Mouse (Mus musculus) hindbrain, postnatal 0 days (tissue): Measurements from ENCODE around the gene Miga1. TPM values are rescaled to one million over a fixed set of nuclear protein-coding genes. Genes with fewer than 3 reads are reported as not detected.

Experiments used
- ATAC-seq: fragments of 200-750 bp; cut with Nextera tagmentation; 2 replicates; pipeline ENCODE4 v1.8.0; 2017; ENCODE audit warnings: mild to moderate bottlenecking, moderate TSS enrichment, moderate library complexity
- DNase-seq: peaks from one replicate; pipeline ENCODE4 v3.0.0-alpha.2; 2015; ENCODE audit warnings: low spot score
- H3K27ac ChIP-seq: fragments of 300-500 bp; sonication (generic); 2 replicates; pipeline ENCODE4 v1.5.1; 2014; ENCODE audit warnings: mild to moderate bottlenecking
- H3K27me3 ChIP-seq: fragments of 300-500 bp; sonication (generic); 2 replicates; pipeline ENCODE4 v1.6.1; 2014; ENCODE audit warnings: low read length, mixed read lengths; ENCODE audit not compliant: insufficient read depth
- H3K36me3 ChIP-seq: fragments of 300-500 bp; sonication (generic); 2 replicates; pipeline ENCODE4 v1.6.1; 2014; ENCODE audit warnings: low read length, mixed read lengths; ENCODE audit not compliant: insufficient read depth
- H3K4me1 ChIP-seq: fragments of 300-500 bp; sonication (generic); 2 replicates; pipeline ENCODE4 v1.6.1; 2014; ENCODE audit warnings: antibody characterized with exemption, low read length, mixed read lengths; ENCODE audit not compliant: insufficient read depth
- H3K4me2 ChIP-seq: fragments of 300-500 bp; sonication (generic); 2 replicates; pipeline ENCODE4 v1.6.1; 2014; ENCODE audit warnings: low read depth, mild to moderate bottlenecking, low read length, moderate library complexity, mixed read lengths
- H3K4me3 ChIP-seq: fragments of 300-500 bp; sonication (generic); 2 replicates; pipeline ENCODE4 v1.5.1; 2014; ENCODE audit warnings: low read length
- H3K9ac ChIP-seq: fragments of 300-500 bp; sonication (generic); replicated peaks from 2 replicates; pipeline ENCODE4 v1.6.1; 2014; ENCODE audit warnings: mild to moderate bottlenecking, low read length, moderate library complexity, mixed read lengths
- H3K9me3 ChIP-seq: fragments of 300-500 bp; sonication (generic); 2 replicates; pipeline ENCODE4 v1.6.1; 2016; ENCODE audit warnings: low read length, mixed read lengths
- CTCF ChIP-seq: IDR thresholded peaks from 2 replicates; pipeline ENCODE4 v1.5.1; 2016; ENCODE audit warnings: antibody characterized with exemption, control low read depth, low read depth
- WGBS: fragments of 180-500 bp; shearing (Covaris S2); extraction: QIAGEN DNeasy Blood & Tissue Kit; methylation state at CpG from one replicate; pipeline ENCODE4 v1.1.7; 2014; 5-methylcytosine and 5-hydroxymethylcytosine counted together
- polyA plus RNA-seq: library from polyadenylated mRNA; unstranded; fragments of >200 nt; fragmentation: Nextera tagmentation; extraction: Ambion mirVana; gene quantifications from 2 replicates; pipeline ENCODE4 v1.2.1, GENCODE M21; 2015
- total RNA-seq: library from RNA; depleted of rRNA; stranded (reverse); fragments of >200 nt; gene quantifications from 2 replicates; pipeline ENCODE4 v1.2.3, GENCODE M21; 2014

Miga1 gene
- total and polyA plus RNA-seq, 2 experiments from 2014 or later: 16.7 to 21.1 TPM

- no peak for TF ChIP-seq CTCF
- no peak overlapping the region for H3K4me3 ChIP-seq
- H3K9ac ChIP-seq: no peak overlapping the region; the same call in 1 of the 2 replicates
- H3K27ac ChIP-seq: no peak overlapping the region
- H3K4me1 ChIP-seq: no peaks in the 10 kb centered on the region
- 93% methylated on average over 9 of the region's 9 CpGs for WGBS
- DNase-seq (no peak), ATAC-seq (no peak)
- no peak overlapping the region for H3K4me2 ChIP-seq
- no peaks in the 10 kb centered on the region for H3K9me3 ChIP-seq
- no peaks in the 10 kb centered on the region for H3K27me3 ChIP-seq
- peaks cover 28% of the 10 kb centered on the region; the same call in 1 of the 2 replicates for H3K36me3 ChIP-seq
Observed at GRCm38 (mm10) chr3:152309250-152309645, 31.0 kb downstream of the Miga1 start.

- Histone ChIP-seq H3K4me1 (no peaks in the 10 kb centered on the region), H3K36me3 (peaks cover 28% of the 10 kb centered on the region; the same call in 1 of the 2 replicates), H3K4me2 (no peak overlapping the region), H3K27me3 (no peaks in the 10 kb centered on the region), H3K9ac (no peak overlapping the region; the same call in 1 of the 2 replicates), H3K27ac (no peak overlapping the region), H3K9me3 (no peaks in the 10 kb centered on the region), H3K4me3 (no peak overlapping the region)
- ATAC-seq (no peak), DNase-seq (no peak)
- 70% methylated on average over 10 of the region's 10 CpGs for WGBS
- no peak for TF ChIP-seq CTCF
Observed at GRCm38 (mm10) chr3:152308485-152309249, 31.5 kb downstream of the Miga1 start.

DNA sequence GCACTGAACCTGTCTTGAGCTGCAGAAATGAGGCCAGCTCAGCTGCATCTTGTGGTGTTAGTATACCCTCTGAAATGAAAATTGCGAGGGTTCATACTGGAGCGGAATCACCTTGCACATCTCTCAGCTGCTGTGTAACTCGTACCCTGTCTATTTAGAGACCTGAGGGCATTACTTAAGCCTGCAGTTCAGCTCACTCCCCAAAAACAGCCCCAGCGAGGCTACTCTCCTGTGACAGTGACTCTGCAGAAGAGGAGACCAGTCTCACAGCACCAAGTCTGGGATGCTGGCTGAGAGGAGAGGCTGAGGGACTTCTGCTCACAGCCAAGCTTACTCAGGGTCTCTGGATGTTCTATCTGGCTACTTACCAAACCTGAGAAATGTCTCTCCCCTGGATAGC, 34.2 kb downstream of the Miga1 start:
- Histone ChIP-seq H3K9ac (no peak overlapping the region), H3K4me1 (no peaks in the 10 kb centered on the region), H3K4me3 (no peak overlapping the region), H3K9me3 (no peaks in the 10 kb centered on the region), H3K27me3 (no peaks in the 10 kb centered on the region), H3K36me3 (peaks cover 19% of the 10 kb centered on the region; the same call in 1 of the 2 replicates), H3K4me2 (no peak overlapping the region), H3K27ac (no peak overlapping the region)
- DNase-seq (no peak), ATAC-seq (no peak)
- no peak for TF ChIP-seq CTCF
- WGBS: 91% methylated on average over 4 of the region's 4 CpGs

DNA sequence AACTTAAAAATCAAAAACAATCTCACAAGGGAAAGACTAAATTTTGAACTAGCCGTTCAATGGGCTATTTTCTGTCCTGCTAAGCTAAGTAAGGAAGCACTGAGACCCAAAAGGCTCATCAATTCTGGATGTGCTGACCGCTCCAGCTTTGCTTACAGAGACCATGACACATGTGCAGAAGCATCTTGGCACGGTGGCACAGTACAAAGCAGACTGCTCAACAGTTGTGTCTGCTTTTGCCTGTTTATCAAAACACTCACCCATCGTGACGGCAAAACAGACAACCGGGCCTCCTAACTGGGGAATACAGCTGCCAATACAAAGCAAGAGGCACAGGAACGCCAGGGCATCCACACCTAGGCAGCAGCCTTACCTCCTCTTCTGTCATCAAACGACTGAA, 35.1 kb downstream of the Miga1 start:
- Histone ChIP-seq H3K4me3 (no peak overlapping the region), H3K27ac (no peak overlapping the region), H3K4me1 (no peaks in the 10 kb centered on the region), H3K9ac (no peak overlapping the region), H3K4me2 (no peak overlapping the region), H3K36me3 (peaks cover 19% of the 10 kb centered on the region; the same call in 1 of the 2 replicates), H3K27me3 (no peaks in the 10 kb centered on the region), H3K9me3 (no peaks in the 10 kb centered on the region)
- ATAC-seq (no peak), DNase-seq (no peak)
- WGBS: 88% methylated on average over 8 of the region's 8 CpGs
- TF ChIP-seq CTCF: no peak

DNA sequence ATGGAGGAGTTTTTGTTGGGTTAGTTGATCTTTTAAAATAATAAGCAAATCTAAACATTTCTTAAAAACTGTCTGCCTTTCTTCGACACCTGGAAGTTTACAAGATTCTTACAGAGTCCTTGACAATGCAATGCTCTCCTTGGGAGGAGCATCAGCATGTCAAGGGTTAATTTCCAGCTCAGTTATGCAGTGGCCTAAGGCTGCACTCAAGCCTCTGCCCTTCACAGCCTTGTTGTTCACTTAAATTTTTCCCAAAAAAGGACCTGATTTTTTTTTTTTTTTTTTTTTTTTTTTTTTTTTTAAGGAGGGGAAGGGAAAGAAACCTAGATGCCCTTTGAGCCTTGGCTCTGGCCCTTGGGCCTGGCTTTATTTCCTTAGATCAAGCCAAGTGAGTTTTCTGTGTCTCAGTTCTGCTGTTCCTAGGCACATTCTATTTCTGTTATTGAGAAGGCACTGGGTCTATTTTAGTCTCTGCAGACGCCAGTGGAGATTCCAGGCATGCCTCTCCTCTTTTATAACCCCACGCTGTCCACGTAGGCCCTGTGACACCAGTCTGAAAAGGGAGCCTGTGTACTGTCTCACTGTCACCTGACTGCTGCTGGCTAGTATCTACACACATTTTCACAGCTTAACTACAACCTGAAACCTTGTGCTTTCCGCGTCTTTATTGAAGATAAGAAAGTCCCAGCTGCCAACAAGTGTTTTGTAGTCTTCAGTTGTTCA, 36.0 kb downstream of the Miga1 start:
- Histone ChIP-seq H3K4me2 (no peak overlapping the region), H3K9ac (no peak overlapping the region), H3K36me3 (peaks cover 19% of the 10 kb centered on the region; the same call in 1 of the 2 replicates), H3K9me3 (no peaks in the 10 kb centered on the region), H3K4me1 (no peaks in the 10 kb centered on the region), H3K27me3 (no peaks in the 10 kb centered on the region), H3K4me3 (no peak overlapping the region), H3K27ac (no peak overlapping the region)
- TF ChIP-seq CTCF: no peak
- 62% methylated on average over 6 of the region's 6 CpGs for WGBS
- DNase-seq (no peak), ATAC-seq (no peak)

DNA sequence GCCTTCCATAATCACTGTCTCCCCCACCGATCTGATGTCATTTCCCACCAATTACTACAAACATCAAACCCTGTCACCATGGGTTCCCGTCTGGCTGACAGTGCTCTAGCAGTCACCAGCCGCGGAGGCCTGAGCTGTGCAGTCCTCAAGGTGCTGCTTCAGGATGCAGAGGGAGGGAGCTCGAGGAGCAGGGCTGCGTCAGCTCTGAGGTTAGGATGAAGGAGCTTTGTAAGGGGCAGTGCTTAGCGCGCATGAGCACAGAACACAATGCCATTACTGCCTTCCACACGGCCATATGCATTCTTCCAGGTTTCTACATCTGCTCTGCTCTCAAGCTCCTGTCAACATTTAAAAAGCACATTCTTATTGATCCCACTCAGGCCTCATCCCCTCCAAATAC, 37.2 kb downstream of the Miga1 start:
- 72% methylated on average over 9 of the region's 9 CpGs for WGBS
- Histone ChIP-seq H3K4me1 (no peaks in the 10 kb centered on the region), H3K4me3 (no peak overlapping the region), H3K27me3 (no peaks in the 10 kb centered on the region), H3K4me2 (no peak overlapping the region), H3K9ac (no peak overlapping the region), H3K27ac (no peak overlapping the region), H3K9me3 (no peaks in the 10 kb centered on the region), H3K36me3 (peaks cover 19% of the 10 kb centered on the region; the same call in 1 of the 2 replicates)
- TF ChIP-seq CTCF: no peak
- ATAC-seq (0 out of 2 replicates have a peak, but pooled peaks have one; percentile 32), DNase-seq (no peak)
